Mouse (Mus musculus) heart, adult 2 months (tissue): ENCODE data around the gene Prdm11. TPM values are rescaled to one million over a fixed set of nuclear protein-coding genes. Genes with fewer than 3 reads are reported as not detected.

Experiments used
- DNase-seq, 2 experiments: peaks; one replicate each; pipeline ENCODE4 v3.0.0; 2021
- H3K27ac ChIP-seq: fragments of 200-600 bp; 2 replicates; pipeline ENCODE4 v1.8.1; 2022
- H3K27me3 ChIP-seq: fragments of 200-500 bp; 2 replicates; pipeline ENCODE4 v1.6.1; 2012; ENCODE audit warnings: mild to moderate bottlenecking, low read length, inconsistent platforms, mixed read lengths; ENCODE audit not compliant: control insufficient read depth, insufficient read depth
- H3K36me3 ChIP-seq: fragments of 200-500 bp; 2 replicates; pipeline ENCODE4 v1.6.1; 2012; ENCODE audit warnings: low read length, inconsistent platforms; ENCODE audit not compliant: control insufficient read depth, insufficient read depth
- H3K4me1 ChIP-seq: fragments of 200-500 bp; 2 replicates; pipeline ENCODE4 v1.6.1; 2011; ENCODE audit warnings: low read length; ENCODE audit not compliant: control insufficient read depth, insufficient read depth
- H3K4me3 ChIP-seq: fragments of 200-600 bp; 2 replicates; pipeline ENCODE4 v1.8.1; 2022
- H3K79me2 ChIP-seq: fragments of 200-500 bp; replicated peaks from 2 replicates; pipeline ENCODE4 v1.6.1; 2012; ENCODE audit warnings: mild to moderate bottlenecking, inconsistent platforms, low read length, moderate library complexity, mixed read lengths; ENCODE audit not compliant: control insufficient read depth, insufficient read depth
- H3K9ac ChIP-seq: fragments of 200-500 bp; 2 replicates; pipeline ENCODE4 v1.6.1; 2012; ENCODE audit warnings: low read depth, mild to moderate bottlenecking, control low read depth, inconsistent platforms, low read length, mixed read lengths
- CTCF ChIP-seq: fragments of 200-600 bp; IDR thresholded peaks from 2 replicates; pipeline ENCODE4 v1.8.1; 2022; ENCODE audit warnings: antibody characterized with exemption, mild to moderate bottlenecking, moderate library complexity
- EP300 ChIP-seq: fragments of 200-500 bp; IDR thresholded peaks from 2 replicates; pipeline ENCODE4 v1.6.1; 2011; ENCODE audit warnings: low read depth, low read length, control low read depth; ENCODE audit not compliant: insufficient read depth
- POLR2A ChIP-seq: fragments of 200-500 bp; IDR thresholded peaks from 2 replicates; pipeline ENCODE4 v1.6.1; 2011; ENCODE audit warnings: mild to moderate bottlenecking, low read depth, low read length, control low read depth; ENCODE audit not compliant: insufficient read depth
- WGBS: fragments of 180-500 bp; shearing (Covaris S2); methylation state at CpG from one replicate; pipeline ENCODE4 v1.1.7; 2018; 5-methylcytosine and 5-hydroxymethylcytosine counted together
- intact Hi-C: fragments of 180-260 bp; cut with DNase I; formaldehyde crosslinking; loops from one replicate; pipeline ENCODE4 v1.15.1; 2025
- polyA plus RNA-seq: library from polyadenylated mRNA; depleted of rRNA; stranded (reverse); fragments of >200 nt; gene quantifications from 2 replicates; pipeline ENCODE4 v1.2.3, GENCODE M21; 2012
- total RNA-seq, 2 experiments: library from RNA; stranded (reverse); gene quantifications; 2 replicates each; pipeline ENCODE4 v1.2.3; 2021

Gene Prdm11
- total and polyA plus RNA-seq, 3 experiments, result 4.4 to 9.5 (median 7.9) TPM

GRCm38 (mm10) chr2:92987901-92988631, 57.9 kb downstream of the Prdm11 start:
- H3K36me3 ChIP-seq, result no peaks in the 10 kb centered on the region; the same call in 1 of the 2 replicates
- WGBS, result 5% methylated on average over 19 of the region's 19 CpGs
- no peak overlapping the region for H3K4me3 ChIP-seq
- no peaks in the 10 kb centered on the region for H3K27me3 ChIP-seq
- DNase-seq, result peak; percentile 81 to 88
- peak overlapping the region; percentile 68 for H3K27ac ChIP-seq
- no peaks in the 10 kb centered on the region for H3K79me2 ChIP-seq
- TF ChIP-seq CTCF (peak; percentile 57), POLR2A (peak; percentile 29; the same call in 1 of the 2 replicates), EP300 (peak; percentile 97)
- H3K4me1 ChIP-seq, result peaks cover 12% of the 10 kb centered on the region
- intact Hi-C loops, result loop anchor here (1.0 to 10.0 kb wide), 4 partner anchors 42 to 207 kb away; partner anchors contain the start of gene Prdm11
- H3K9ac ChIP-seq, result peak overlapping the region; percentile 40

DNA sequence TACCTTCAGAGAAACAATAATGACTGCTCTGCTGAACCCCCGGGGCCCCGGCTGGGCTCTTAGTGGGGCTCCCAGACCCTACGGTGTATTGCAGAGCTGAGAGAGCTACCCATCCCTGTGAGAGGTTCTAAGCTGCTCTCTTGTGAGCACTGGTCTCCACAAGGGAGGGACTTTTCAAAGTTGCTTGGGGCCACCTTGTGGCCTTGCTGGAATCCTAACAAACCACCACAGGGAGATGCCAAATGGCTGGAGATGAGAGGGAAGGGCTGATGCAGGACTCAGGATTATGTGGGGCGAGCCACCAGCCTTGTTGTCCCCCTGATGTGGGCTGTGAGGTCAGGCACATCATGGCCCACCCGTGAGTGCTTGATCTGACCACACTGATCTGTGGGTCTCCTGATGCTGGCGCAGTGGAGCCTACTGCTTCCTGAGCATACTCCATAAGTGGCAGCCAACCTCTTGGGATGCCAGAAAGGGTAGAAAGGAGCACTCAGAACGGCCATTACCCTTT, 58.8 kb downstream of the Prdm11 start:
- Histone ChIP-seq H3K4me1 (peaks cover 10% of the 10 kb centered on the region), H3K36me3 (no peaks in the 10 kb centered on the region; the same call in 1 of the 2 replicates), H3K27ac (peak overlapping the region; percentile 68), H3K4me3 (no peak overlapping the region), H3K27me3 (no peaks in the 10 kb centered on the region), H3K79me2 (no peaks in the 10 kb centered on the region), H3K9ac (no peak overlapping the region)
- intact Hi-C loops, result loop anchor here (5.0 to 10.0 kb wide), 3 partner anchors 60 to 208 kb away; partner anchors contain the start of gene Prdm11
- WGBS, result 82% methylated on average over 7 of the region's 7 CpGs
- no peak for TF ChIP-seq POLR2A
- peak; percentile 54 for TF ChIP-seq CTCF
- peak in 1 of 2 experiments; percentile 28 for DNase-seq

- H3K27ac ChIP-seq, result no peak overlapping the region
- H3K79me2 ChIP-seq, result no peaks in the 10 kb centered on the region
- no peak for DNase-seq
- no peaks in the 10 kb centered on the region for H3K27me3 ChIP-seq
- no peaks in the 10 kb centered on the region; the same call in 1 of the 2 replicates for H3K36me3 ChIP-seq
- H3K4me3 ChIP-seq, result no peak overlapping the region
- H3K4me1 ChIP-seq, result peaks cover 9% of the 10 kb centered on the region
- no peak overlapping the region for H3K9ac ChIP-seq
- 81% methylated on average over 7 of the region's 7 CpGs for WGBS
- TF ChIP-seq POLR2A (no peak), CTCF (no peak), EP300 (no peak)
- intact Hi-C loops, result loop anchor here (5.0 to 10.0 kb wide), 3 partner anchors 62 to 209 kb away; partner anchors contain the start of gene Prdm11
Observed at GRCm38 (mm10) chr2:92985600-92985999, 60.4 kb downstream of the Prdm11 start.

DNA sequence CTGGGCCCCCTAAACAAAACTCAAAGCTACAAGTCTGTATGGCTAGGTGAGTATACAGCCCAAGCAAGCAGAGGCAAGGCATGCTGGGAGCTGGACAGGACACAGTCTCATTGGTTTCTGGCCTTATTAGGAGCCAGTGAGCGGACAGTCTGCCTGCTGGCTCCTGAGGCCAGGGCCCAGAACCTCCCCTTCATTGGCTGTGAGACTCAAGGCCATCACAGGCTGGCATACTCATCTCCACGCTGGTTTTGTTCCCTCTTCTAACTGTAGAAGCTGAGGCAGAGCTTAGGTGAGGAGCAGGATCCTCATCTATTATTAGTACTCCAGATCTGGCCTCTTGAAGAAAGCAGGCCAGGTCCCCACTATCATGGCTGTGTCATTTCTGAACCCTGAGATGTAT, 60.8 kb downstream of the Prdm11 start:
- WGBS, result 90% methylated on average over 2 of the region's 2 CpGs
- Histone ChIP-seq H3K4me1 (peaks cover 9% of the 10 kb centered on the region), H3K27me3 (no peaks in the 10 kb centered on the region), H3K4me3 (no peak overlapping the region), H3K9ac (no peak overlapping the region), H3K79me2 (no peaks in the 10 kb centered on the region), H3K27ac (no peak overlapping the region), H3K36me3 (no peaks in the 10 kb centered on the region; the same call in 1 of the 2 replicates)
- intact Hi-C loops, result loop anchor here (5.0 to 10.0 kb wide), 3 partner anchors 62 to 210 kb away; partner anchors contain the start of gene Prdm11
- TF ChIP-seq CTCF (no peak), POLR2A (no peak), EP300 (no peak)
- no peak for DNase-seq

DNA sequence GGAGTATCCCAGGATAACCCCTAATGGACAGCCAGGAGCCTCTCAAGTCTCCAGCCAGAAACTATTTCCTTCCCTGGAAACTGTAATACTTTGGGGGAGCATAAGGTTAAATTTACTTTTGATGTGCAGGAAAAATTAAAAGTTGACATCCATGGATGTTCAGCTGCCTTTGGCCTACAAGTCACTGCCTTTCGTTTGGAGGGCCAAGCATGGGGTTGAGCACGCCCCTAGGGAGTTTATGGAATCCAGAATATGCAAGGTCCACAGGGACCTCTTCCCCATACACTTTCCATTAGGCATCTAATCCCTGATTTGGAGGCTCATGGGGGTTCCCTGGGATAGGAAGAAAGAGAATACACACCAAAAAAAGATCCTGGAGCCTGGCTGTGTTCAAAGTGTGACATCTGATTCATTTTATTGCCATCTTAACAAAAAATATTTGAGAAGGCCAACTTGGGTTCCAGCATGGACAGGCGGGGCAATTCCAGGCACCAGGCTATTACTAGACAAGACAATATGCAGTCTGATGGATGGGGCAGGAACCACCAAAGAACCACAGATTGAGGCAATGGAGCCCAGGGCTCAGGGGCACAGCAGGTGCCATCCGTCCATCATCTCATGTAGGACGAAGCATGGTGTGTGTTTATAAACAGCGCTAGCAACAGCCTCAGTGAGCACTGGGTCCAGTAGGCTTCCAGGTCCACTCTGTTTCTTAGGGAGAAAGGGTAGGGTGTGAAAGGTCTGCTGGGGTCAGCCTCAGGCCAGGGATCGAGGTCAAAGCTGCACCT, 61.5 kb downstream of the Prdm11 start:
- Histone ChIP-seq H3K79me2 (no peaks in the 10 kb centered on the region), H3K27ac (no peak overlapping the region), H3K4me3 (no peak overlapping the region), H3K4me1 (peaks cover 9% of the 10 kb centered on the region), H3K36me3 (no peaks in the 10 kb centered on the region; the same call in 1 of the 2 replicates), H3K9ac (no peak overlapping the region), H3K27me3 (no peaks in the 10 kb centered on the region)
- intact Hi-C loops, result loop anchor here (5.0 to 10.0 kb wide), 3 partner anchors 63 to 210 kb away; partner anchors contain the start of gene Prdm11
- 83% methylated on average over 7 of the region's 7 CpGs for WGBS
- DNase-seq, result no peak
- TF ChIP-seq POLR2A, result no peak
- TF ChIP-seq CTCF, result no peak
- TF ChIP-seq EP300, result no peak
